Mouse (Mus musculus) gastrocnemius, postnatal 4 days (tissue): ENCODE data around the gene Tex21. TPM values are rescaled to one million over a fixed set of nuclear protein-coding genes. Genes with fewer than 3 reads are reported as not detected.
"Not testable (repeated sequence)": the region's sequence is repeated elsewhere in the genome, so short reads cannot be mapped to it uniquely, and the experiment has no call there.

Experiments
- DNase-seq, 2 experiments: peaks; one replicate each; pipeline ENCODE4 v3.0.0; 2021 to 2022; ENCODE audit warnings: low spot score in 2 of 2, mixed read lengths in 2 of 2
- total RNA-seq, 2 experiments: library from RNA; stranded (reverse); gene quantifications; 2 replicates each; pipeline ENCODE4 v1.2.3; 2021

Gene Tex21
- total RNA-seq, 2 experiments from 2014 or later, result not detected

DNA sequence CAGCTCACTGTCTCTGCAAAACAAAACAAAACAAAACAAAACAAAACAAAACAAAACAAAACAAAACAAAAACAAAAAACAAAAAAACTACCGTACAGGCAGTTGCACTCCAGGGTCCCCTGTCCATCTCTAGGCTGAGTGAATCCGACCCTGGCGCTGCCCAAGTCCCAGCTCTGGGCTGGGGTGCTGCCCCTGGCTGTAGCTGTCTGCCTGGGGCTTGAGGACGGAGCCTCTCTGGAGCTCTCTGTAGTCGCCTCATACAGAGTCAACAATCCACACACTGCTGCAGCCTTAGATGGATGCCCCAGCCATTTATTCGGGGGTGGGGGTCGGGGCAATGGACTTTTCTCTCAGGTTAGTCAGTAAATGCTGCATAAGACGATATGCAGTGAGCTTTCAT is 49.5 kb downstream of the Tex21 start:
- no peak for DNase-seq

GRCm38 (mm10) chr12:76196709-76197054 is 49.9 kb downstream of the Tex21 start:
- DNase-seq, result peak; percentile 43 to 55

DNA sequence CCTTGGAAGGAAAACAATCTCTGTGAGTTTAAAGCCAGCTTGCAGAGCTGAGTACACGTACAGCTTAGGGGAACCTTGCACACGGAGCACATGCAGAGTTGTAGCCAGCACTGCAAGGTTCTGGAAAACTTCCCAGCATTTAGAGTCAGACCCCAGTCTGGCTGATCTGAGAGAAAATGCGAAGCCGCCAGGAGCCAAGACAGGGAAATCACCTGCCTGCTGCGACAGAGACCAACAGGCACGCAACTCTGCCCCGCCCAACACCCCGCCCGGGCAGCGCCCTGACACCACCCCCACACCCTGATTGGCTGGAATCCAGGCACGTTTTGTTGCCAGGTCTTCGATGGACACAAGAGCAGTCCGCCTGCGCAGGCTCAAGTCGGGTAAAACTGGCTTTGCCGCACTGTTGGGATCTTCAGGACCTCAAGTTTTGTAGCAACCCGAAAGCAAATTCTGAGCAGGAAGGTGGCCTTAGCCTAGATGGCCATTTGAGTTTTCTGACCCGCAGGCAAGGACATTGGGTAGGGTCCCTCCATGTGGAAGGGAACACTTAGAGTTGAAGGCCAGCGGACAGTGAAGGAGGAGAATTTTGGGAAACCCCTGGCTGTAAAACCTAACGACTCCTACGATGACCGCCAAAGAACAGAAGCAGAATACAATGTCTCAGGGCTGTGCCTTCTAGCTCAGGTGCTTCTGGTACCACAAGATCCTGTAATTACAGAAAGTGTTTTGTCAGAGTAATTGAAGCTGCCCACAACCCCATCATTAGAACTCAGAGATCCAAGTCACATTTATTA is 50.4 kb downstream of the Tex21 start:
- peak; percentile 38 to 75 for DNase-seq

DNA sequence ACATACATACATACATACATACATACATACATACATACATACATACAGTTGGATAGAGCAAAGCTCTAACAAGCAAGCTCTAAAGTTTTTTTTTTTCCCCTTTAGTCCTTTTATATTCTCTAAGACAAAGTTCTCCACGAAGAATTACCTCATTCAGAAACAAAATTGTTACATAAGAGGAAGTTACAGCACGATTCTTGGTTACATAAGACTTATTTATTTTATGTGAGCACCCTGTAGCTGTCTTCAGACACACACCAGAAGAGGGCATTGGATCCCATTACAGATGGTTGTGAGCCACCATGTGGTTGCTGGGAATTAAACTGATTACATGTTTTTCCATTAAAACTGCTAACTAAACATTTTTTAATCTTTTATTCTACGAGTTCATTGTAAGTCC is 52.0 kb downstream of the Tex21 start:
- DNase-seq, result no peak

GRCm38 (mm10) chr12:76190940-76191339 is 55.6 kb downstream of the Tex21 start:
- no peak for DNase-seq

DNA sequence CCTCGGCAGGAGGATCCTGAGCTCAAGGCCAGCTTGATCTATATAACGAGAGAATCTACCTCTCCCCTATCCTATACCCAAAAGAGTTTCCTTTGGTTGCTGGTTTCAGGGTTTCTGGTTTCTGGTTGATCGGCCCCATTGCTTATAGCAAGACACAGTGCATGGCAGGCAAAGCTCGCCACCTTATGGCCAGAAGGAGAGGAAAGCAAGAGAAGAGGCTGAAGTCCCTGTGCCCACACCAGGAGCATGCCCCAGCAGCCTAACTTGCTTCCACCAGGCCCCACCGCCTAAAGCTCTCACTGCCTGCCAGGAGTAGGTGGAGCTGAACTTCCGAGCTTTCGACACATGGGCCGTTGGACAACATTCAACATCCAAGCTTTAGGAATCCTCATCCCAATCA is 58.7 kb downstream of the Tex21 start:
- DNase-seq, result no peak

DNA sequence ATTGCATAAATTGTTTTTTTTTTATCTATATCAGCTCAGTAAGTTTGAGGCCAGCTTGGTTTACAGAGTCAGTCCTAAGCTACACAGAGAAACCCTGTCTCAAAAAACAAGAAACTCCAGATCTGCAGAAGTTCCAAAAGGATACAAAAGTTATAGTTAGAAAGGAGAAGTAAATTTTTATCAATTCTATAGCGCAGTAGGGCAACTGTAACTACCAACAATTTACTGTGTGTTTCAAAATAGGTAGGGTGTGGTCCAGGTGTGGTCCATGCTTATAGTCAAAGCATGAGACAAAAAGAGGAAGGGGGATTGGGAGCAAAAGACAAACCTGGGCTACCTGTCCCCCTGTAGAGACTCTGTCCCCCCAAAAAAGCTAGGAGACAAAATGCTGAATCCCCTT is 60.1 kb downstream of the Tex21 start:
- DNase-seq, result no peak

GRCm38 (mm10) chr12:76185167-76185816 is 61.3 kb downstream of the Tex21 start:
- no peak for DNase-seq

DNA sequence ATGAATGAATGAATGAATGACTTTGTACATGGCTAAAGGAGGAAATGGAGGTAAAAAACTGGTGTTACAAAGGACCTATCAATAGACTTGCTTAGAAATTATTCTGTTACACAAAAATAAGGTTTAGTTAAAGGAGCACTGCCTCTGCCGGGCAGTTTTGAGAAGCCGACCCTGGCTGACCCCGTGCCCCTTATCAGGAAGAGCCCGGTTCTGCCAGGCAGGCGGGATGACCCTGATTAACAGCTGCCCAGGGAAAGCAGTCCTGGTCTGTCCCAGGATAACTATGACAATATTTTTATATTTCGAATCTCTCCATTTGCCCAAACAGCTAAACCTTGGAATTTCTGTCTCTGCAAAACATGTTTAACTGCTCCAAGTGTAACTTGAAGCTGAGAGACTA is 62.3 kb downstream of the Tex21 start:
- no peak for DNase-seq

DNA sequence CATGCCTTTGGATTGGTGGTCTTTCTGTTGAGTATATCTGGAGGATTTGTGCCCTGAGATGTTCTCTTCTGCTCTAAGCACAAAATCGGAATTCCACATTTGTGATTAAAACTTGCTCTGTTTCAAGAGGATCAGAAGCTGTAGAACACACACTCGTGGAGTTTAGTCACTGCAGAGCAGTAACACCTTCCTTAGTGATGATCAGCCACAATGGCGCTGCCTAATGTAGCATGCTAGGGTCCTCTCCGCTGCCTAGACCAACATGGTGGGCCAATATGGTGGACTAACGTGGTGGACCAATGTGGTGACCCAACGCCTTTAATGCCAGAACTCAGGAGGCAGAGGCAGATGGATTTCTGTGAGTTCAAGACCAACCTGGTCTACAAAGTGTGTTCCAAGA is 63.7 kb downstream of the Tex21 start:
- DNase-seq, result no peak

GRCm38 (mm10) chr12:76181471-76181870 is 65.1 kb downstream of the Tex21 start:
- no peak for DNase-seq

DNA sequence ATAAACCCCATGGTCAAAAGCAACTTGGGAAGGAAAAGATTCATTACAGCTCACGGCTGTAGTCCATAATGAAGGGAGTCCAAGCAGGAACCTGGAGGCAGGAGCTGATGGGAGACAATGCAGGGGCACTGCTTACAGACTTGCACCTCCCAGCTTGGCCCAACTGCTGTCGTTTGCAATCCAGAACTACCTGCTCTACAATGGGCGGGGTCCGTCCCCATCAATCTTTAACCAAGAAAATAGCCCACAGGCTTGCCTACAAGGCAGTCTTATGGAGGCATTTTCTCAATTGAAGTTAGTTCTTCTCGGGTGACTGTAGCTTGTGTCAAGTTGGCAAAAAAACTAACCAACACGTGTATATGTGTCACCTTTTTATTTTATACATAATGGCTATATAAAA is 66.1 kb downstream of the Tex21 start:
- DNase-seq, result no peak

- no peak for DNase-seq
Measured at GRCm38 (mm10) chr12:76179527-76179926, 67.0 kb downstream of the Tex21 start.

GRCm38 (mm10) chr12:76179051-76179450 is 67.5 kb downstream of the Tex21 start:
- DNase-seq, result no peak

- DNase-seq, result peak; percentile 41 to 64
Measured at GRCm38 (mm10) chr12:76177864-76178518, 68.6 kb downstream of the Tex21 start.

GRCm38 (mm10) chr12:76177000-76177863 is 69.3 kb downstream of the Tex21 start, which contains the start of gene Esr2:
Gene Esr2 (minus strand): TSS chr12:76177259.
- DNase-seq, result peak in 1 of 2 experiments; percentile 29

DNA sequence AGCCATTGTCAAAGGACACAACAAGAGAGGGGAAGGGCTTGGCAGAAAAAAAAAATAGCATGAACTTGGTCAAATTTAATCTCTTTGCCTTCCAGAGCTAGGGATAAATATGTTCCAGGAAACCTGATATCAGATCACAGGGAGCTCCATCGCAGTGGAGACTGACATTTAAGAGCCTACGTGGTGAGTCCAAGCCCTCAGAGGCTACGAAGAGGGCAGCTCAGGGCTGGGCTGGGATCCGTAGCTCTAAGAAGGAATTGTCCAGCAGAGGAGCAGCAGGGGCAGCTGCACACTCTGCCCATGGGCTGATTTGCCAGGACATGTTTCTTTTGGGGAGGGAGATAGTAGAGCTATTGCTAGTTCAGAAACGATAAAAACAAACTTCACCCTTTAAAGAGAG is 80.9 kb downstream of the Tex21 start:
- no peak for DNase-seq

GRCm38 (mm10) chr12:76152389-76152788 is 94.2 kb downstream of the Tex21 start:
- DNase-seq, result not testable (repeated sequence)
